Mouse (Mus musculus) liver, embryonic 14.5 days (tissue): ENCODE measurements around the gene Atxn1. TPM values are rescaled to one million over a fixed set of nuclear protein-coding genes. Genes with fewer than 3 reads are reported as not detected.

ENCODE experiments used
- ATAC-seq: fragments of 200-750 bp; cut with Nextera tagmentation; 2 replicates; pipeline ENCODE4 v1.8.0; 2017; ENCODE audit warnings: moderate number of reproducible peaks, mild to moderate bottlenecking, moderate library complexity; ENCODE audit not compliant: insufficient read depth
- DNase-seq, 3 experiments: peaks; one replicate each; pipeline ENCODE4 v3.0.0-alpha.2; 2012 to 2013; ENCODE audit warnings: low read depth in 3 of 3, low spot score in 3 of 3
- H3K27ac ChIP-seq: fragments of 300-500 bp; sonication (generic); 2 replicates; pipeline ENCODE4 v1.5.1; 2014; ENCODE audit warnings: moderate library complexity, mild to moderate bottlenecking, control low read depth, inconsistent platforms
- H3K27me3 ChIP-seq: fragments of 300-500 bp; sonication (generic); 2 replicates; pipeline ENCODE4 v1.6.1; 2014; ENCODE audit warnings: mild to moderate bottlenecking, low read length, moderate library complexity; ENCODE audit not compliant: control insufficient read depth, insufficient read depth
- H3K36me3 ChIP-seq: fragments of 300-500 bp; sonication (generic); replicated peaks from 2 replicates; pipeline ENCODE4 v1.6.1; 2014; ENCODE audit warnings: low read depth; ENCODE audit not compliant: control insufficient read depth, insufficient read depth
- H3K4me1 ChIP-seq, 2 experiments: fragments of 200-500 bp in 1 of 2; fragments of 300-500 bp in 1 of 2; sonication (generic) in 1 of 2; replicated peaks; 2 replicates each; pipeline ENCODE4 v1.6.1; 2012 to 2014; ENCODE audit warnings: antibody characterized with exemption in 1 of 2, inconsistent platforms in 1 of 2, low read length in 1 of 2; ENCODE audit not compliant: control insufficient read depth in 2 of 2, insufficient read depth in 2 of 2
- H3K4me2 ChIP-seq: fragments of 300-500 bp; sonication (generic); 2 replicates; pipeline ENCODE4 v1.6.1; 2014; ENCODE audit warnings: low read depth, mild to moderate bottlenecking, control low read depth, moderate library complexity
- H3K4me3 ChIP-seq, 2 experiments: fragments of 200-500 bp in 1 of 2; fragments of 300-500 bp in 1 of 2; sonication (generic) in 1 of 2; 2 replicates each; pipeline ENCODE4 v1.5.1; 2012 to 2014; ENCODE audit warnings: low read depth in 2 of 2, low read length in 2 of 2, mild to moderate bottlenecking in 2 of 2, control low read depth in 1 of 2, inconsistent platforms in 1 of 2, moderate library complexity in 1 of 2; ENCODE audit not compliant: insufficient read depth in 1 of 2
- H3K9ac ChIP-seq: fragments of 300-500 bp; sonication (generic); replicated peaks from 2 replicates; pipeline ENCODE4 v1.6.1; 2014; ENCODE audit warnings: mild to moderate bottlenecking, control low read depth, moderate library complexity
- H3K9me3 ChIP-seq: fragments of 300-500 bp; sonication (generic); 2 replicates; pipeline ENCODE4 v1.6.1; 2016; ENCODE audit warnings: low read length, mixed read lengths; ENCODE audit not compliant: control insufficient read depth
- CTCF ChIP-seq: IDR thresholded peaks from 2 replicates; pipeline ENCODE4 v1.5.1; 2016; ENCODE audit warnings: antibody characterized with exemption, low read depth, control low read depth
- EP300 ChIP-seq: IDR thresholded peaks from 2 replicates; pipeline ENCODE4 v1.6.1; 2016; ENCODE audit warnings: antibody characterized with exemption, low read depth
- WGBS: fragments of 180-500 bp; shearing (Covaris S2); extraction: QIAGEN DNeasy Blood & Tissue Kit; methylation state at CpG from one replicate; pipeline ENCODE4 v1.1.7; 2014; ENCODE audit not compliant: insufficient replicate concordance; 5-methylcytosine and 5-hydroxymethylcytosine counted together
- polyA plus RNA-seq, 2 experiments: library from polyadenylated mRNA; depleted of rRNA in 1 of 2; stranded (reverse) in 1 of 2; unstranded in 1 of 2; fragments of >200 nt; fragmentation: Nextera tagmentation in 1 of 2; extraction: Ambion mirVana in 1 of 2; gene quantifications; 2 replicates each; pipeline versions ENCODE4 v1.2.1 to v1.2.3; 2012 to 2014

Atxn1 gene
- polyA plus RNA-seq, 2 experiments, result 1.0 to 1.2 TPM

GRCm38 (mm10) chr13:45583061-45583460, 381.7 kb downstream of the Atxn1 start:
- Histone ChIP-seq H3K36me3 (no peaks in the 10 kb centered on the region), H3K4me1 (no peaks in the 10 kb centered on the region), H3K27me3 (no peaks in the 10 kb centered on the region), H3K9ac (no peak overlapping the region), H3K9me3 (no peaks in the 10 kb centered on the region), H3K4me2 (no peak overlapping the region), H3K4me3 (no peak overlapping the region), H3K27ac (no peak overlapping the region)
- DNase-seq, result no peak
- ATAC-seq, result no peak
- TF ChIP-seq EP300 (no peak), CTCF (peak; percentile 49)
- 75% methylated on average over 5 of the region's 5 CpGs for WGBS

- no peak overlapping the region for H3K4me3 ChIP-seq
- no peaks in the 10 kb centered on the region for H3K4me1 ChIP-seq
- H3K27me3 ChIP-seq, result no peaks in the 10 kb centered on the region
- H3K9me3 ChIP-seq, result no peaks in the 10 kb centered on the region
- no peaks in the 10 kb centered on the region for H3K36me3 ChIP-seq
- H3K4me2 ChIP-seq, result no peak overlapping the region
- no peak for ATAC-seq
- 81% methylated on average over 12 of the region's 12 CpGs for WGBS
- H3K9ac ChIP-seq, result no peak overlapping the region
- DNase-seq, result no peak
- no peak overlapping the region for H3K27ac ChIP-seq
- TF ChIP-seq EP300 (no peak), CTCF (no peak)
These were observed 382.5 kb downstream of the Atxn1 start for GRCm38 (mm10) chr13:45582294-45582693.

- DNase-seq (no peak), ATAC-seq (no peak)
- no peak overlapping the region for H3K9ac ChIP-seq
- H3K27ac ChIP-seq, result no peak overlapping the region
- no peak overlapping the region for H3K4me3 ChIP-seq
- WGBS, result 74% methylated on average over 3 of the region's 3 CpGs
- TF ChIP-seq CTCF (no peak), EP300 (no peak)
- H3K36me3 ChIP-seq, result no peaks in the 10 kb centered on the region
- no peaks in the 10 kb centered on the region for H3K27me3 ChIP-seq
- no peaks in the 10 kb centered on the region for H3K4me1 ChIP-seq
- no peaks in the 10 kb centered on the region for H3K9me3 ChIP-seq
- no peak overlapping the region for H3K4me2 ChIP-seq
These were observed 385.1 kb downstream of the Atxn1 start for GRCm38 (mm10) chr13:45579751-45580150.

GRCm38 (mm10) chr13:45577784-45578183, 387.0 kb downstream of the Atxn1 start:
- WGBS, result 24% methylated on average over 2 of the region's 2 CpGs
- Histone ChIP-seq H3K4me2 (no peak overlapping the region), H3K4me1 (no peaks in the 10 kb centered on the region), H3K9ac (no peak overlapping the region), H3K27ac (no peak overlapping the region), H3K4me3 (no peak overlapping the region), H3K36me3 (no peaks in the 10 kb centered on the region), H3K9me3 (no peaks in the 10 kb centered on the region), H3K27me3 (no peaks in the 10 kb centered on the region)
- ATAC-seq, result no peak
- DNase-seq, result no peak
- TF ChIP-seq EP300 (no peak), CTCF (peak; percentile 31; the same call in 1 of the 2 replicates)

- H3K27me3 ChIP-seq, result no peaks in the 10 kb centered on the region
- no peak for DNase-seq
- no peak overlapping the region for H3K4me2 ChIP-seq
- no peak overlapping the region for H3K9ac ChIP-seq
- WGBS, result 66% methylated on average over 5 of the region's 5 CpGs
- H3K4me3 ChIP-seq, result no peak overlapping the region
- H3K36me3 ChIP-seq, result no peaks in the 10 kb centered on the region
- H3K9me3 ChIP-seq, result no peaks in the 10 kb centered on the region
- no peak overlapping the region for H3K27ac ChIP-seq
- peaks cover 2 to 3% of the 10 kb centered on the region in 2 experiments; a peak in 3 of 4 replicates for H3K4me1 ChIP-seq
- TF ChIP-seq EP300 (no peak), CTCF (no peak)
- no peak for ATAC-seq
These were observed 387.4 kb downstream of the Atxn1 start for GRCm38 (mm10) chr13:45577366-45577765.
